Mouse (Mus musculus): ENCODE measurements around the gene Ntpcr. TPM values are rescaled to one million over a fixed set of nuclear protein-coding genes. Genes with fewer than 3 reads are reported as not detected.

The Ntpcr gene
- 27.6 TPM for polyA plus RNA-seq (2017; shearing (Covaris generic))

DNA sequence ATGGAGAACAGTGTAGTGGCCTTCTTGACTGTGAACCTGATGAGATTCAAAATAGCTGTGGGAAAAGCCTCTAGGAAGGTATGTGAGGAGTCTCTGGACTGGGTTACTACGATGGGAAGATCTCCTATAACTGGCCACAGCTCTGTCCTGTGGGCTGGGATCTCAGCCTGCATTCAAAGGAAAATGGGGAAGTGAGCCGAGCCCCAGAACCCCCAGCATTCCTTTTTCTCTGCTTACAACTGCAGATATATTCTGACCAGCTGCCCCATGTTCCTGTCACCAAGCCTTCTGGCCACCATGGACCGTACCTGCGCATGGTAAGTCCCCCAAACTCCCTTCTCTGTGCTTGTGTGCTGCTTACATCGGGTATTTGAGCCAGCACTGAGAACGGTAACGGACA is at the start of gene Ntpcr:
Gene Ntpcr, plus strand, starts transcription at position 218 of the 400 bp plus-strand sequence.

Other genes starting within 250 kb of the Ntpcr start
- 9.3 TPM for gene Sipa1l2, start 160.2 kb upstream of the Ntpcr start, polyA plus RNA-seq (2017; shearing (Covaris generic))
- gene Map10, start 60.1 kb upstream of the Ntpcr start, polyA plus RNA-seq (2017; shearing (Covaris generic)): 1.5 TPM
- 0.34 TPM for gene Pcnx2, start 168.4 kb downstream of the Ntpcr start, polyA plus RNA-seq (2017; shearing (Covaris generic))
- gene Map3k21, start 180.5 kb downstream of the Ntpcr start, polyA plus RNA-seq (2017; shearing (Covaris generic)): not detected

Data from CD4-positive, CD25-positive, alpha-beta regulatory T cell (primary cell).